Mouse (Mus musculus): ENCODE data around the gene Atp5mpl. TPM values are rescaled to one million over a fixed set of nuclear protein-coding genes. Genes with fewer than 3 reads are reported as not detected.

Atp5mpl gene
- polyA plus RNA-seq, 1 experiment from 2014 or later, result 663 TPM

Other genes with a start within 250 kb of the Atp5mpl start
- gene Klc1, start 208.1 kb downstream of the Atp5mpl start, polyA plus RNA-seq (2015; fragmentation: Nextera tagmentation; extraction: Ambion mirVana), result 82.4 and 86.9 TPM in 2 replicates
- 9.1 and 9.2 TPM in 2 replicates for gene Xrcc3, start 153.1 kb downstream of the Atp5mpl start, polyA plus RNA-seq (2015; fragmentation: Nextera tagmentation; extraction: Ambion mirVana)
- 111 and 135 TPM in 2 replicates for gene Zfyve21, start 152.8 kb downstream of the Atp5mpl start, polyA plus RNA-seq (2015; fragmentation: Nextera tagmentation; extraction: Ambion mirVana)
- gene Ppp1r13b, start 58.9 kb downstream of the Atp5mpl start, polyA plus RNA-seq (2015; fragmentation: Nextera tagmentation; extraction: Ambion mirVana), result 11.3 and 15.9 TPM in 2 replicates
- gene Tdrd9, start 4.6 kb upstream of the Atp5mpl start, polyA plus RNA-seq (2015; fragmentation: Nextera tagmentation; extraction: Ambion mirVana), result 0.18 and 0.23 TPM in 2 replicates
- not detected in 2 replicates for gene Rd3l, start 14.3 kb upstream of the Atp5mpl start, polyA plus RNA-seq (2015; fragmentation: Nextera tagmentation; extraction: Ambion mirVana)
- gene Aspg, start 139.7 kb upstream of the Atp5mpl start, polyA plus RNA-seq (2015; fragmentation: Nextera tagmentation; extraction: Ambion mirVana), result 2.5 and 3.2 TPM in 2 replicates
- 3.0 and 3.1 TPM in 2 replicates for gene Kif26a, start 179.2 kb upstream of the Atp5mpl start, polyA plus RNA-seq (2015; fragmentation: Nextera tagmentation; extraction: Ambion mirVana)

All from lung, embryonic 16.5 days (tissue).